Mouse (Mus musculus): Measurements from ENCODE around the gene Olfr773. TPM values are rescaled to one million over a fixed set of nuclear protein-coding genes. Genes with fewer than 3 reads are reported as not detected.
"Not testable (repeated sequence)": the region's sequence is repeated elsewhere in the genome, so short reads cannot be mapped to it uniquely, and the experiment has no call there.

The Olfr773 gene
- polyA plus RNA-seq (2014; fragmentation: Nextera tagmentation; extraction: Ambion mirVana) = not detected in 2 replicates

DNA sequence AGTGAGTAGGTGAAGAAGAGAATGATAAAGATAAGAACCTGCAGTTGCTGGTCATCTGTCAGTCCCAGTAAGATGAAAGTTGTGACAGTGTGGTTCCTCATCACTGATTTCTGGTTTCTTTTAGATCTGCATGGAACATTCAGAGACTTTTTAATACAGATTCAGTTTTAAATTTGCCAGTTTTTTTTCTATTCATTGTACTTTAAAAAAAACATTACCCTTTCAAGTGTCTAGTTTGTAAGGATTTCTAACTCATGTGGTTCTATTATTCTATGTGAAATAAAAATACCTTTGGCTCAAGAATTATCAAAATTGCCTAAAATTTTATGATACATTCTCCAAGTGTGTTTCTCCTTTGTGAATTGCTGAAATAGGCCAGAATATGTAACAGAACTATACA, at the start of gene Olfr773:
TSS of gene Olfr773 (minus strand) at position 101 of the 400 bp plus-strand sequence.
- DNase-seq (ENCODE audit: low spot score); H3K27ac ChIP-seq; H3K4me1 ChIP-seq (replicated peaks; ENCODE audit: control insufficient read depth, insufficient read depth, low read length); H3K9me3 ChIP-seq (ENCODE audit: control insufficient read depth, low read length); H3K36me3 ChIP-seq (replicated peaks; ENCODE audit: control insufficient read depth, insufficient read depth); H3K27me3 ChIP-seq (ENCODE audit: control insufficient read depth, insufficient read depth, low read length); H3K4me2 ChIP-seq (replicated peaks); H3K4me3 ChIP-seq (replicated peaks; ENCODE audit: low read length); H3K9ac ChIP-seq; ATAC-seq (ENCODE audit: low FRiP score): not testable (repeated sequence)

DNA sequence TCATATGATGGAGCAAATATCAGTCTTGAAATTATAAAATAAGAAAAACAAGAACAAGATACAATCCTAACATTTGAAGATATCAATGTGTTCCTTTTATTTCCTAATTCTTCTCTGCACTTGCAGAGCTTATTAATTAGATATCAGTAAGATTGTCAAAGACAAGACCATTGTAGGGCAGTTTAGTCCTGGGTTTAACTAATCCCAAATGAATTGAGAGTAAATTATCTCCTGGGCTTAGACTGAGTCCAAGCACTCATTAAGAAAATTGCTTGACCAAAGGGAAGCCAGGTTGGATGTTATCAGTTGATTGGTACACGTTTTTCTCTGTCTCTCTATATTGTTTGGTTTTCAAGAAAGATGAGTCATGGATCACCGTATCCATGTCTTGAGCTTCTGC, 48.7 kb upstream of the Olfr773 start, which contains the start of gene Olfr774:
TSS of gene Olfr774 (plus strand) at position 301 of the 400 bp plus-strand sequence.
- H3K36me3 ChIP-seq (replicated peaks; ENCODE audit: control insufficient read depth, insufficient read depth) = no peaks in the 10 kb centered on the region
- no peak within 1 kb of the TSS for H3K4me2 ChIP-seq (replicated peaks)
- 74% methylated on average over 2 of the region's 2 CpGs for WGBS
- ATAC-seq (ENCODE audit: low FRiP score) = no peak
- no peak for DNase-seq (ENCODE audit: low spot score)
- H3K9me3 ChIP-seq (ENCODE audit: control insufficient read depth, low read length) = no peaks in the 10 kb centered on the region
- no peaks in the 10 kb centered on the region for H3K27me3 ChIP-seq (ENCODE audit: control insufficient read depth, insufficient read depth, low read length)
- H3K4me1 ChIP-seq (replicated peaks; ENCODE audit: control insufficient read depth, insufficient read depth, low read length) = no peaks in the 10 kb centered on the region
- no peak within 1 kb of the TSS for H3K9ac ChIP-seq
- H3K4me3 ChIP-seq (replicated peaks; ENCODE audit: low read length) = no peak within 1 kb of the TSS
- H3K27ac ChIP-seq = no peak within 1 kb of the TSS

DNA sequence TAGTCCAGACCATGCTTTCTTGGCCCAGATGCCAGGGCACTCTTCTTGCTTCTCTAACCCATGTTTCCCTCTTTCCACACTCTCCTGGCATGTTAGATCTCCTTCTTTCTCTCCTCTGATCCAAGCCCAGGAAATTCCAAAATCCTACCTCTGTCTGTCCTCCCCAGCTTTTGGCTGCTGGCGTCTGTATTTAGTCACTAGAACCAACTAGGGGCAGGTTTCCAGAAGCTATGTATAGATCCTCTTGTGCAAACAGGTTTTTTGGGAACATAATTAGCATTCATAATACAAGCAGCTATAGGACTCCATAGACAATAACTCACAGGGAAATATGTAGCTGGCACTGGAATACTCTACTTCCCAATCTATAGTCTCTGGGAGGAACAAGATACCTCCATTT, 43.5 kb upstream of the Olfr773 start:
- Histone ChIP-seq H3K27ac (no peak overlapping the region), H3K4me2 (replicated peaks) (no peak overlapping the region), H3K4me3 (replicated peaks; ENCODE audit: low read length) (no peak overlapping the region), H3K9me3 (ENCODE audit: control insufficient read depth, low read length) (no peaks in the 10 kb centered on the region), H3K27me3 (ENCODE audit: control insufficient read depth, insufficient read depth, low read length) (no peaks in the 10 kb centered on the region), H3K9ac (no peak overlapping the region), H3K36me3 (replicated peaks; ENCODE audit: control insufficient read depth, insufficient read depth) (no peaks in the 10 kb centered on the region), H3K4me1 (replicated peaks; ENCODE audit: control insufficient read depth, insufficient read depth, low read length) (no peaks in the 10 kb centered on the region)
- no peak for DNase-seq (ENCODE audit: low spot score)
- no peak for ATAC-seq (ENCODE audit: low FRiP score)
- 85% methylated on average over 1 of the region's 1 CpGs for WGBS

DNA sequence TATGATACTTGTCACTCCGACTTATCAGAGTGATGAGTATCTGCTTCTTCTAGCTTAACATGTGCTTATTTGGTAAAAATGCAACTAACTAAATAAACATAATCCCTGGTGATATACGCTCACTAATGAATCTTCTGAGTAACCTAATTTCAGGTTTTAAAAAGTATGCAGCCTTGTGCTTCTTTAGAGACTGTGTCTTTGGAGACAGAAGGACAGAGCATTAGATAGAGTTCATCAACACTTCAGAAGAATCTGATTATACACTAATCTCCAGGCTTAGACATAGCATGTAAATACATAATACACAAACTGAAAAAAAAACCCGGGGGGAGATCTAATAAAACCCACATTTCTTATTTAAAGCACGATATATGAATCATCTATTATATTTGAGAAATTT, 9.4 kb downstream of the Olfr773 start, which contains the start of gene Olfr772:
TSS of gene Olfr772 (minus strand) at position 101 of the 400 bp plus-strand sequence.
- not testable (repeated sequence) for H3K9me3 ChIP-seq (ENCODE audit: control insufficient read depth, low read length)
- WGBS = 85% methylated on average over 3 of the region's 4 CpGs

DNA sequence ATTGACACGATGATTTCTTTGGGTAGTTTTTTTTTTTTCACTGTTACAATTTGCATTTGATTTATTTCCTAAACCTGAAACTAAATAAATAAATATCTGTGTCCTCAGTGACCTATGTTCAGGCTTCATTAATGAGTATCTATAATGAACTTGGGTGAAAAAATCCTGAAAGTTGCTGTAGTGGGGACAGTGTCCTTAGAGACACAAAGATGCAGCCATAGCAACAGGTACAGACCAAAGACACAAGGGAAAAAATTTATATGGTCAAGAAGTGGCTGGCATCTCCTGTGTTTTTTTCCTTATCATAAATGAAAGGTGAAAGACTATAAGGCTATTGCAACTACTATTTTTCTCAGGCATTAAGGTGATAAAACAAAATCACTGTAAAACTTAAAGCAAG, 22.6 kb downstream of the Olfr773 start, which contains the start of gene Olfr771:
TSS of gene Olfr771 (minus strand) at position 101 of the 400 bp plus-strand sequence.
- no peaks in the 10 kb centered on the region for H3K9me3 ChIP-seq (ENCODE audit: control insufficient read depth, low read length)
- H3K4me1 ChIP-seq (replicated peaks; ENCODE audit: control insufficient read depth, insufficient read depth, low read length) = no peaks in the 10 kb centered on the region
- DNase-seq (ENCODE audit: low spot score) = no peak
- no peaks in the 10 kb centered on the region for H3K36me3 ChIP-seq (replicated peaks; ENCODE audit: control insufficient read depth, insufficient read depth)
- H3K27ac ChIP-seq = no peak within 1 kb of the TSS
- H3K9ac ChIP-seq = no peak within 1 kb of the TSS
- H3K4me3 ChIP-seq (replicated peaks; ENCODE audit: low read length) = no peak within 1 kb of the TSS
- no peak for ATAC-seq (ENCODE audit: low FRiP score)
- no peaks in the 10 kb centered on the region for H3K27me3 ChIP-seq (ENCODE audit: control insufficient read depth, insufficient read depth, low read length)
- WGBS = 82% methylated on average over 1 of the region's 1 CpGs
- H3K4me2 ChIP-seq (replicated peaks) = no peak within 1 kb of the TSS

More for the DNA sequence above, 9.4 kb downstream of the Olfr773 start, which contains the start of gene Olfr772:
- H3K9ac ChIP-seq; H3K27ac ChIP-seq; H3K27me3 ChIP-seq (ENCODE audit: control insufficient read depth, insufficient read depth, low read length); H3K36me3 ChIP-seq (replicated peaks; ENCODE audit: control insufficient read depth, insufficient read depth); H3K4me2 ChIP-seq (replicated peaks); H3K4me3 ChIP-seq (replicated peaks; ENCODE audit: low read length); DNase-seq (ENCODE audit: low spot score); ATAC-seq (ENCODE audit: low FRiP score); H3K4me1 ChIP-seq (replicated peaks; ENCODE audit: control insufficient read depth, insufficient read depth, low read length): not testable (repeated sequence)

DNA sequence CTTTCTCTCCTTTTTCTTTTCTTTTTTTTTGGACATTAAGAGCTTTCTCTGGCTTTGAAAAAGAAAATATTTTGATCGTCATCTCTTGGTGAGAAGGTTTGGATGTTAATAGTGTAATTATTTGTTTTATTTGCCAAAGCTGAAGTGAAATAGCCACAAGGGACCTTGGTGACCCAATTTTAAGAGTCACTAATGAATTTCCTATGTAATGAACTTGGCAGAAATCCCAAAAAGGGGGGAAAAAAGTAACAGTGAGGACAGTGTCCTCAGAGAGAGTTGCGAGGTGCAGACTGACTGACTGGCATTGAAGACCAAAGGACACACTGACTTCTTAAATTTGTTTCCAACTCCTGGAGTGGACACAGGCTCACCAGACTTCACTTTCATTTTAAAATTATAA, 48.3 kb downstream of the Olfr773 start, which contains the start of gene Olfr770:
TSS of gene Olfr770 (minus strand) at position 101 of the 400 bp plus-strand sequence.
- no peak for ATAC-seq (ENCODE audit: low FRiP score)
- H3K27ac ChIP-seq = no peak within 1 kb of the TSS
- H3K4me2 ChIP-seq (replicated peaks) = no peak within 1 kb of the TSS
- no peaks in the 10 kb centered on the region for H3K4me1 ChIP-seq (replicated peaks; ENCODE audit: control insufficient read depth, insufficient read depth, low read length)
- no peaks in the 10 kb centered on the region for H3K27me3 ChIP-seq (ENCODE audit: control insufficient read depth, insufficient read depth, low read length)
- H3K9ac ChIP-seq = no peak within 1 kb of the TSS
- no peaks in the 10 kb centered on the region for H3K9me3 ChIP-seq (ENCODE audit: control insufficient read depth, low read length)
- H3K4me3 ChIP-seq (replicated peaks; ENCODE audit: low read length) = no peak within 1 kb of the TSS
- no peak for DNase-seq (ENCODE audit: low spot score)
- WGBS = 76% methylated on average over 2 of the region's 2 CpGs
- no peaks in the 10 kb centered on the region for H3K36me3 ChIP-seq (replicated peaks; ENCODE audit: control insufficient read depth, insufficient read depth)

Other genes with a start within 250 kb of the Olfr773 start
- gene Mettl7b, start 226.4 kb downstream of the Olfr773 start, polyA plus RNA-seq (2014; fragmentation: Nextera tagmentation; extraction: Ambion mirVana) = not detected in 2 replicates
- gene Olfr9, start 198.0 kb downstream of the Olfr773 start, polyA plus RNA-seq (2014; fragmentation: Nextera tagmentation; extraction: Ambion mirVana) = not detected in 2 replicates
- not detected in 2 replicates for gene Olfr763, start 176.6 kb downstream of the Olfr773 start, polyA plus RNA-seq (2014; fragmentation: Nextera tagmentation; extraction: Ambion mirVana)
- not detected in 2 replicates for gene Olfr764-ps1, start 147.5 kb downstream of the Olfr773 start, polyA plus RNA-seq (2014; fragmentation: Nextera tagmentation; extraction: Ambion mirVana)
- gene Olfr765, start 137.4 kb downstream of the Olfr773 start, polyA plus RNA-seq (2014; fragmentation: Nextera tagmentation; extraction: Ambion mirVana) = not detected in 2 replicates
- not detected in 2 replicates for gene Olfr766-ps1, start 118.4 kb downstream of the Olfr773 start, polyA plus RNA-seq (2014; fragmentation: Nextera tagmentation; extraction: Ambion mirVana)
- not detected in 2 replicates for gene Olfr767, start 104.5 kb downstream of the Olfr773 start, polyA plus RNA-seq (2014; fragmentation: Nextera tagmentation; extraction: Ambion mirVana)
- not detected in 2 replicates for gene Olfr768, start 88.0 kb downstream of the Olfr773 start, polyA plus RNA-seq (2014; fragmentation: Nextera tagmentation; extraction: Ambion mirVana)
- not detected in 2 replicates for gene Olfr769, start 69.6 kb downstream of the Olfr773 start, polyA plus RNA-seq (2014; fragmentation: Nextera tagmentation; extraction: Ambion mirVana)
- gene Olfr770, start 48.4 kb downstream of the Olfr773 start, polyA plus RNA-seq (2014; fragmentation: Nextera tagmentation; extraction: Ambion mirVana) = not detected in 2 replicates
- not detected in 2 replicates for gene Olfr771, start 22.7 kb downstream of the Olfr773 start, polyA plus RNA-seq (2014; fragmentation: Nextera tagmentation; extraction: Ambion mirVana)
- not detected in 2 replicates for gene Olfr772, start 9.5 kb downstream of the Olfr773 start, polyA plus RNA-seq (2014; fragmentation: Nextera tagmentation; extraction: Ambion mirVana)
- not detected in 2 replicates for gene Olfr774, start 48.8 kb upstream of the Olfr773 start, polyA plus RNA-seq (2014; fragmentation: Nextera tagmentation; extraction: Ambion mirVana)
- gene Olfr775, start 61.0 kb upstream of the Olfr773 start, polyA plus RNA-seq (2014; fragmentation: Nextera tagmentation; extraction: Ambion mirVana) = not detected in 2 replicates
- not detected in 2 replicates for gene Olfr776, start 71.7 kb upstream of the Olfr773 start, polyA plus RNA-seq (2014; fragmentation: Nextera tagmentation; extraction: Ambion mirVana)
- gene Olfr777, start 84.1 kb upstream of the Olfr773 start, polyA plus RNA-seq (2014; fragmentation: Nextera tagmentation; extraction: Ambion mirVana) = not detected in 2 replicates
- gene Olfr780, start 130.7 kb upstream of the Olfr773 start, polyA plus RNA-seq (2014; fragmentation: Nextera tagmentation; extraction: Ambion mirVana) = not detected in 2 replicates
- not detected in 2 replicates for gene Olfr781, start 141.4 kb upstream of the Olfr773 start, polyA plus RNA-seq (2014; fragmentation: Nextera tagmentation; extraction: Ambion mirVana)
- gene Olfr782, start 161.4 kb upstream of the Olfr773 start, polyA plus RNA-seq (2014; fragmentation: Nextera tagmentation; extraction: Ambion mirVana) = not detected in 2 replicates
- gene Olfr784, start 196.7 kb upstream of the Olfr773 start, polyA plus RNA-seq (2014; fragmentation: Nextera tagmentation; extraction: Ambion mirVana) = 0.09 and 0.10 TPM in 2 replicates
- gene Olfr785, start 218.0 kb upstream of the Olfr773 start, polyA plus RNA-seq (2014; fragmentation: Nextera tagmentation; extraction: Ambion mirVana) = not detected in 2 replicates
- not detected in 2 replicates for gene Olfr786, start 239.9 kb upstream of the Olfr773 start, polyA plus RNA-seq (2014; fragmentation: Nextera tagmentation; extraction: Ambion mirVana)

Data from hindbrain, embryonic 14.5 days (tissue).